In genomic region chr2:152705993-152706571, GRCm38 (mm10) we compare ENCODE assay signal across 8 mouse cellular contexts. TPM values are rescaled to one million over a fixed set of nuclear protein-coding genes. Genes with fewer than 3 reads are reported as not detected.
DNase-seq lines count a peak whose midpoint lies in the region; ATAC-seq lines count a peak whose summit lies in the region.

No protein-coding gene starts in this region.

- 72% methylated on average over 22 of the region's 22 CpGs for WGBS in forebrain, embryonic 12.5 days
- 72% methylated on average over 22 of the region's 22 CpGs for whole genome bisulfite sequencing in heart, embryonic 15.5 days

- H3K4me1 ChIP-seq in forebrain, embryonic 12.5 days = peaks cover 30% of the 10 kb centered on the region
- H3K4me1 ChIP-seq in heart, embryonic 15.5 days (replicated peaks) = peaks cover 27% of the 10 kb centered on the region

- H3K9me3 ChIP-seq in forebrain, embryonic 12.5 days = no peaks in the 10 kb centered on the region; the same call in 1 of the 2 replicates
- no peaks in the 10 kb centered on the region for H3K9me3 ChIP-seq in heart, embryonic 15.5 days (replicated peaks)

- H3K4me3 ChIP-seq in forebrain, embryonic 12.5 days (replicated peaks) = no peak overlapping the region
- no peak overlapping the region for H3K4me3 ChIP-seq in heart, embryonic 15.5 days

- no peak overlapping the region for H3K4me2 ChIP-seq in forebrain, embryonic 12.5 days
- H3K4me2 ChIP-seq in heart, embryonic 15.5 days = no peak overlapping the region

- no peaks in the 10 kb centered on the region for H3K27me3 ChIP-seq in forebrain, embryonic 12.5 days
- no peaks in the 10 kb centered on the region for H3K27me3 ChIP-seq in heart, embryonic 15.5 days

- H3K9ac ChIP-seq in forebrain, embryonic 12.5 days = no peak overlapping the region; the same call in 1 of the 2 replicates
- no peak overlapping the region for H3K9ac ChIP-seq in heart, embryonic 15.5 days

- peak; percentile 48 for DNase-seq in ovary, postnatal 14 days (ENCODE audit: low spot score)
- DNase-seq in ovary, adult 18-20 months (ENCODE audit: low spot score) = no peak
- DNase-seq in kidney, postnatal 10 days = peak; percentile 78
- peak; percentile 77 to 81 for DNase-seq in lung, adult 18-20 months
- DNase-seq in right cerebral cortex, postnatal 10 days (ENCODE audit: low spot score in 2 of 2) = peak; percentile 74 to 75
- DNase-seq in thymus, postnatal 0 days (ENCODE audit: low spot score) = no peak

- peak overlapping the region; percentile 79 for H3K27ac ChIP-seq in forebrain, embryonic 12.5 days
- H3K27ac ChIP-seq in heart, embryonic 15.5 days = peak overlapping the region; percentile 93

- H3K36me3 ChIP-seq in forebrain, embryonic 12.5 days (replicated peaks) = peaks cover 51% of the 10 kb centered on the region
- H3K36me3 ChIP-seq in heart, embryonic 15.5 days = peaks cover 37% of the 10 kb centered on the region

- ATAC-seq in forebrain, embryonic 12.5 days (ENCODE audit: low FRiP score) = peak; percentile 30; the same call in 1 of the 2 replicates
- 0 out of 2 replicates have a peak, but pooled peaks have one; percentile 23 for ATAC-seq in heart, embryonic 15.5 days (replicated peaks; ENCODE audit: insufficient number of reproducible peaks, insufficient read depth, low FRiP score, low read depth)

RNA-seq across cellular contexts. Expression of gene Mcts2, which starts 19.2 kb away (rescaled TPM):
- polyA plus RNA-seq in forebrain, embryonic 12.5 days (2016; fragmentation: Nextera tagmentation; extraction: Ambion mirVana) = 39.5 and 41.2 TPM in 2 replicates
- 18.9 and 20.3 TPM in 2 replicates for polyA plus RNA-seq in heart, embryonic 15.5 days (2015; fragmentation: Nextera tagmentation; extraction: Ambion mirVana)
- polyA plus RNA-seq in thymus, postnatal 0 days (2015; fragmentation: Nextera tagmentation; extraction: Ambion mirVana) = 15.6 and 17.2 TPM in 2 replicates

RNA-seq across cellular contexts. Expression of gene Id1, which starts 30.0 kb away (rescaled TPM):
- 37.9 and 48.5 TPM in 2 replicates for polyA plus RNA-seq in forebrain, embryonic 12.5 days (2016; fragmentation: Nextera tagmentation; extraction: Ambion mirVana)
- polyA plus RNA-seq in heart, embryonic 15.5 days (2015; fragmentation: Nextera tagmentation; extraction: Ambion mirVana) = 61.9 and 63.1 TPM in 2 replicates
- polyA plus RNA-seq in thymus, postnatal 0 days (2015; fragmentation: Nextera tagmentation; extraction: Ambion mirVana) = 22.9 and 23.9 TPM in 2 replicates

RNA-seq across cellular contexts. Expression of gene H13, which starts 36.8 kb away (rescaled TPM):
- polyA plus RNA-seq in forebrain, embryonic 12.5 days (2016; fragmentation: Nextera tagmentation; extraction: Ambion mirVana) = 128 and 131 TPM in 2 replicates
- polyA plus RNA-seq in heart, embryonic 15.5 days (2015; fragmentation: Nextera tagmentation; extraction: Ambion mirVana) = 70.6 and 86.1 TPM in 2 replicates
- 196 and 200 TPM in 2 replicates for polyA plus RNA-seq in thymus, postnatal 0 days (2015; fragmentation: Nextera tagmentation; extraction: Ambion mirVana)

RNA-seq across cellular contexts. Expression of gene Cox4i2, which starts 47.9 kb away (rescaled TPM):
- polyA plus RNA-seq in forebrain, embryonic 12.5 days (2016; fragmentation: Nextera tagmentation; extraction: Ambion mirVana) = 3.1 and 3.6 TPM in 2 replicates
- polyA plus RNA-seq in heart, embryonic 15.5 days (2015; fragmentation: Nextera tagmentation; extraction: Ambion mirVana) = 20.8 and 24.2 TPM in 2 replicates
- 5.6 and 6.5 TPM in 2 replicates for polyA plus RNA-seq in thymus, postnatal 0 days (2015; fragmentation: Nextera tagmentation; extraction: Ambion mirVana)

Comparison
In these comparisons a context has a peak if more than half of its experiments do, and no peak if none do; other contexts are left out.
1. DNase-seq: peak in ovary, postnatal 14 days (single experiment), kidney, postnatal 10 days (single experiment), lung, adult 18-20 months (2 of 2) and right cerebral cortex, postnatal 10 days (2 of 2); none in ovary, adult 18-20 months (single experiment) and thymus, postnatal 0 days (single experiment).